Mouse (Mus musculus) adrenal gland (tissue): ENCODE measurements around the gene Pkd2.

ENCODE experiments used
- intact Hi-C: fragments of 180-260 bp; cut with DNase I; formaldehyde crosslinking; loops from one replicate; pipeline ENCODE4 v1.15.1; 2025

Gene Pkd2

GRCm38 (mm10) chr5:104460856-104461255, 1.6 kb downstream of the Pkd2 start:
- intact Hi-C loops, result no loop called here

GRCm38 (mm10) chr5:104465279-104465678, 6.0 kb downstream of the Pkd2 start:
- intact Hi-C loops, result no loop called here

- intact Hi-C loops, result no loop called here
Measured at GRCm38 (mm10) chr5:104465731-104466130, 6.5 kb downstream of the Pkd2 start.

GRCm38 (mm10) chr5:104466816-104467215, 7.6 kb downstream of the Pkd2 start:
- intact Hi-C loops, result no loop called here

GRCm38 (mm10) chr5:104468586-104468985, 9.3 kb downstream of the Pkd2 start:
- intact Hi-C loops, result no loop called here

GRCm38 (mm10) chr5:104470981-104471391, 11.7 kb downstream of the Pkd2 start:
- intact Hi-C loops, result no loop called here

GRCm38 (mm10) chr5:104472371-104472770, 13.1 kb downstream of the Pkd2 start:
- intact Hi-C loops, result no loop called here

- intact Hi-C loops, result no loop called here
Measured at GRCm38 (mm10) chr5:104480367-104480766, 21.1 kb downstream of the Pkd2 start.

GRCm38 (mm10) chr5:104482856-104483255, 23.6 kb downstream of the Pkd2 start:
- intact Hi-C loops, result no loop called here

GRCm38 (mm10) chr5:104491561-104491960, 32.3 kb downstream of the Pkd2 start:
- intact Hi-C loops, result no loop called here

- intact Hi-C loops, result no loop called here
Measured at GRCm38 (mm10) chr5:104504883-104505282, 45.6 kb downstream of the Pkd2 start.

GRCm38 (mm10) chr5:104507829-104508194, 48.6 kb downstream of the Pkd2 start:
- intact Hi-C loops, result no loop called here

- intact Hi-C loops, result no loop called here
Measured at GRCm38 (mm10) chr5:104508195-104508891, 49.1 kb downstream of the Pkd2 start, which contains the start of gene BC005561. Gene BC005561, plus strand, starts transcription at chr5:104508352.

- intact Hi-C loops, result no loop called here
Measured at GRCm38 (mm10) chr5:104511211-104511610, 52.0 kb downstream of the Pkd2 start.

- intact Hi-C loops, result no loop called here
Measured at GRCm38 (mm10) chr5:104538612-104539011, 79.4 kb downstream of the Pkd2 start.

- intact Hi-C loops, result no loop called here
Measured at GRCm38 (mm10) chr5:104539331-104539730, 80.1 kb downstream of the Pkd2 start.
